Mouse (Mus musculus) embryo, embryonic 9.5 days (tissue): ENCODE results near the gene Cyb5b.

Source experiments
- DNase-seq: peaks from one replicate; pipeline ENCODE4 v3.0.0-alpha.2; 2017; ENCODE audit errors: extremely low spot score

The Cyb5b gene

GRCm38 (mm10) chr8:107130028-107130427 is 20.4 kb upstream of the Cyb5b start:
- no peak for DNase-seq

DNA sequence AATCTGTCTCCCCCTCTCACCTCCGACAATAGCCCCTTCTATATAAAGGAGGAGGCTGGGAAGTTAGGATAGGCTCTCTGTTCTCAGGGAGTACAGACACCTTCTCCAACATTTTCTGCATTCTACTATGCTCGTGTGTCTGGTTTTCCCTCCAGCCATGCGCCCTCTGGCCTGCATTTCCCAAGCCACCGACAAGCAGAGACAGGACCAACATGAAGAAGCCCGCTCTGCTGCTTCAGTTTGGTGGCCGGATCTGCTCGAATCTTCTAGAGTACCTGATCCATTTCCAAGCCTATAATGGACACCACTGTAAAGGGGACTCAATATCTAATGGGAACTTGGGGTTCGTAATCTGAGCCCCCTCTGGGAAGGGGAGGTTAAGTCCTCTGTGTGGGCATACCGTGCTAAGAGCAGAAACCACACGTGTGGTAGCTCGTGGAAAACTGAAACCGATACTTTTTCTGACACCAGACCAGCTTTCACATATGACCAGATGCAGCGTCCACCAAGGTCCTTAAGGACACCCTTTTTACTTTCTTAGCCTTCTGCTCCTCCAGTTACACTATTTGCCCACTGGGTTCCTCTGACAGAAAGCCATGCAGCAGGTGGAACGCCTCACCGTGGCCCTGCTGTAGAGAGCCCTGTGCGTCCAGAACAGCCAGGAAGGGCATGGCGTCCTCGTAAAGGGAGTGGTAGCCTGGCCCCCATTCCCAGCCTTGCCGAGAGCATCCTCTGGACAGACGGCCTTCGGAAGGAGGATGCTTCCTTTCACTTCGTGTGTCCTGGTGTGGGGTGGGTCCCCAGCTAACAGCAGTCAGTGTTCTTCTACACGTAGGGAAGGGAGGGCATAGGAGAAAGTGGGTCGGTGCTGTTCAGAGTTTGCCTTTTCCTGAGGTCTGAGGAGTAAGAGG is 17.6 kb upstream of the Cyb5b start:
- DNase-seq: no peak

DNA sequence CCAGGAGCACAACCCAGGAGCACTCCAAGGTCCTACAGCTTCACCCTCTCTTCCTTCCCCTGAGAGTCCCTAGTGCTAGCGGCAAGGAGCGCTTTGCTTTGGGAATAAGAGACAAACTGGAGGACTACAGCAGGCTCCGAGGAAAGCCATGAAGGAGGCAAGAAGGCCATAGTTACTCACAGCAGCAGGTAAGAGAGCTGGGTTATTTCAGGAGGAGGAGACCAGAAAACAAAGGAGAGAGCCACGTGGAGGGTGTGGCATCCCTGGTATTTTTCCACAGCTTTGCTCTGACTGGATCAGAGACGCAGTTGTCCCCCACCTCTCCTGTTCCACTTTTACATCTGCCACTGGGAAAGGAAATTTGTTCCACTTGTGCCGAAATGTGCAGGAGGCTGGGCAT is 16.6 kb upstream of the Cyb5b start:
- no peak for DNase-seq

- peak; percentile 39 for DNase-seq
Observed at GRCm38 (mm10) chr8:107136003-107136612, 14.3 kb upstream of the Cyb5b start.

DNA sequence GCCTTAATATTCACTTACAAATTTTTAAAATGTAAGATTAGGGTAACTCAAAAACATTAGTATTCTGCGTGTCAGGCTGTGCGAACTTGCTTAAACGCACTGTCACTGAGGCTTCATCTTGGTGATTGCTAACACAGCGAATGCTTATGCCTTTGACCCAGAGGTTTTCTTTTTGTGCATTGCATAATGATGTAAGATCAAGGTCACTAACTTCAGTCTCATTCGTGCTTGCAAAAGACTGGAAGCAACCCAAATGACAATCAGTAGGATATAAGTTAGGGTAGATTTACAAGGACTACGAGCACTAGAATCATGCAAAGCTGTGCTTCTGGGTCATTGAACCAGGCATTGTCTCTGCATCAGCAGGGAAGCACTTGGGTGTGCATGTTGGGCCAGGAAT is 12.8 kb upstream of the Cyb5b start:
- DNase-seq: no peak

- no peak for DNase-seq
Observed at GRCm38 (mm10) chr8:107138338-107138737, 12.1 kb upstream of the Cyb5b start.

DNA sequence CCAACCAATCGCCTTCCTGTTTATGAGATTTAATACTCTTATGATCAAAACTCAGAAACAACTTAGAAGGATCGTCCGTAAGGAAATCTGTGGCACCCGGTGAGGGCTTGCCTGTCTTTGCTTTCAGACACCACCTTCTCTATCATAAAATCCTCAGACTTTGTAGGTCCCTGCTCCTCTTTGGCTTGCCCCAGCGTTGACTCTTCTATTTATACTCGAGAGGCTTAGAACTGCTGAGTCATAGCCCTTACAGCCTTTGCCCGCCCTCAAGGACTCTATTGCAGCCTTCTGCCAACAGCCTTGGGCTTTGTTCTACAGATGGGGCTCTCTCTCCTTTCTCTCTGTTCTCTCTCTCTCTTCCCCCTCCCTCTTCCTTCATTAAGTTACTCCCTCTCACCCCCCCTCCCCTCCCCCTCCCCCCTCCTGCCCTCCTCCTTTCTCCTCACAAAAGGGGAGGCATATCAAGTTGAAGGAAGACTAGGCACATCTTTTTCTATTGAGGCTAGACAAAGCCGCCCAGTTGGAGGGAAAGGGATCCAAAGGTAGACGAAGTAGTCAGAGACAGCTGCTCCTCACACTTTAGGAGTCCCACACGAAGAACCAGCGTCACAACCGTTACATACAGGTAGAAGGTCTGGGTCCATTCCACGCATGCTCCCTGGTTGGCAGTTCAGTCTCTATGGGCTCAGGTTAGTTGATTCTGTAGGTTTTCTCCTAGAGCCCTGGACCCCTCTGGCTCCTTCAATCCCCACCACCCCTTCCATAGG is 10.6 kb upstream of the Cyb5b start:
- no peak for DNase-seq

- DNase-seq: no peak
Observed at GRCm38 (mm10) chr8:107142539-107142938, 7.9 kb upstream of the Cyb5b start.

DNA sequence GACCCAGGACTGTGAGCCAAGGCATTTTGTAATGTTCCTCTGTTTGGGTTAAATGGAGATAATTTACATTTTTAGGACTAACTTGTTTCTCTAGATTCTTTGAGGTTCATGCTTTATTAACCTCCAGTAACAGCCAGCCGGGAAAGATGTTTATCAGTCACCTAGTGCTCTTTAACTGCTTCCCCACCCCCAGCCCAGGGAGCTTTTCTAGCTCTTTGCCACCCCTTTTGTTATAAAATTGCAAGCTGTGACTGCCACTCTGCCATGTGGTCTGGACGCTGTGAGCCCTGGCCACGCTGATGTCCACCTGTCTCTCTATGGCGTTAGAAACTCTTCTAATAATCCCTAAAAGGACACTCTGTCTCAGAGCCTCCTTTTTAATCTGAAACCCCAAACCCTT is 6.9 kb upstream of the Cyb5b start:
- no peak for DNase-seq

DNA sequence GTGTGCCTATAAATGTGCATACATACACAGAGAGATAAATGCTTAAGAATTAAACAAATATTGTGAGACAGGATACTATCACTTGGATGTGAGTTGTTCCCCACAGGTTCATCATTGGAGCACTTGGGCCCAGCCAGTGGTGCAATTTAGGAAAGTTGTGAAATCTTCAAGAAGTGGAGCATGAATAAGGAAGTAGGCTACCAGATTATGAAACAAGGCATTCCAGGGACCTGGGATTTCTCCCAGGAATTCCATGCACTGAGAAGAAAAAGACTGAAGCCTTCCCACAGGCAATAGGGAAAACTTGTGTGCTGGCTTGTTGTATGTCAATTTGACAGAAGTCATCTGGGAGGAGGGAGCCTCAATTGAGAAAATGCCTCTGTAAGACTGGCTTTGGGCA is 4.3 kb upstream of the Cyb5b start:
- DNase-seq: no peak

DNA sequence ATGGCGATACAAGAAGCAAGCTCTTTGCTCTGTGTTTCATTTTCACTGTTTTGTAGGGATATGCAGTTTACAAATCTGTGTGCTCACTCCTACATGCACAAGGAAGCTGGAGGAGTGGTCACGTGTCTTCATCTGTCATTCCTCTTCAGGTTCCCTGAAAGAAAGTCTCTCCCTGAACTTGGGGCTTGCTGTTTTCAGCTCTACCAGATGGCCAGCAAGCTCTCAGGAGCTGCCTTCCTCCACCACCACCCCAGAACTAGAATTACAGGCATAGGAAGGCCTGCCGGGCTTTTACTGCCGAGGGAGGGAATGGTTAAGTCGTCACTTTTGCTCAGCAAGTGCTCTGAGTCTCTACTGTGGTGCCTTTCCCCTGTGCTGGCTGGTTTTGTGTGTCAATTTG is 1.6 kb upstream of the Cyb5b start:
- DNase-seq: no peak

DNA sequence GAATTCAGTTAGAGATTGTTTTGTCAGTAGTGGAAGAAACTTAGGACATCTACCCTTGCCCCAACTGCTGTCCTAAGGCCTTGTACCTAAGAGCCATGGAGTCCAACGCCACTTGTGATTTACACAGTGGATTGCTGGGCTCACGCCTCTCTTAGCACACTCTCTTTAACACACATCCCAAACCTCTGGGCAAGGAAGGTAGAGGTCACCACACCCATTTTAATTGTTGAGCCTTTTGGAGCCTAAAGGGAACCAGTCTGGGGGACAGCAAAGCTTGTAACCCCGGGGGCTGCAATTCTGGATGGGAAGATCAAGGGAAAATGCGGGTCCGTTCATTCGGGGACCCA is 410 bp upstream of the Cyb5b start:
- DNase-seq: no peak

- no peak for DNase-seq
Observed at GRCm38 (mm10) chr8:107151212-107151920, 926 bp downstream of the Cyb5b start.

DNA sequence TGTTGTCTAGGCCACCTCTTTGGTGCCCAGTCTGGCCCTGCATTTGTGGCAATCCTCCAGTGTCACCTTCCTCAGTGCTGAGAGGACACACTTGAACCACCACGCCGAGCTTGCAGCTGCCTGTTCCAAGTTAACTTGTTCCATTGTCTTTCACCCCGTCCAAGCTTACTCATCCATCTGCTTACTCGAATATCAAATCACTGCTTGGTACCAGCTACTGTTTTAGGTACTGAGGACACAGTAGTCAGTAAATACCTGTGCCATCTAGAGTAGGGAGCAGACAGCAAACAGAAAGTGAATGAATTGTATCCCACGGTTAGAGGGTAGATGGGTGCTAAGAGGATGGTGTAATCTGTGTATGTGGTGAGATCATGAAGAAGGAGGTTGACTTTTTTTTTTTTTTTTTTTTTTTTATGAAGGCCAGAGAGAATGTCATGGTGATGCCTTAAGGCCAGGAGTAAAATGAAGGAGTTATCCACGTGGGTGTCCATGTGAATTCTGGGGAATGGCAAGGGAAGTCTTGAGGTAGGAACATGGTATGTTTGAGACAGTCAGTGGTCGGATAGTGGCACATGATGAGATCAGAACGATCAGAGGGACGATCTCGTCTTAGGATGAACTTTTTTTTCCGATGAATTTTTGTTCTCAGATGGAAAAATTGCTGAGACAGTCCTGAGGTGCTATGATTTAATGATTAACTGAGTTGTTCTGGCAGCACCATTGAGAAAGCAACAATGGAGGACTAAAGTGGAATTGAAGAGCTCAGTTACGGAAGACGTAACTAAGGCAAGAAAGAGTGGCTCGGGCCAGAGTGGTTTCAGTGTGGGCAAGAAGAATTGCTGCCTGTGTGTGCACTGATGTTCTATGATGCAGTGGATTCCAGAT is 3.1 kb downstream of the Cyb5b start:
- no peak for DNase-seq

DNA sequence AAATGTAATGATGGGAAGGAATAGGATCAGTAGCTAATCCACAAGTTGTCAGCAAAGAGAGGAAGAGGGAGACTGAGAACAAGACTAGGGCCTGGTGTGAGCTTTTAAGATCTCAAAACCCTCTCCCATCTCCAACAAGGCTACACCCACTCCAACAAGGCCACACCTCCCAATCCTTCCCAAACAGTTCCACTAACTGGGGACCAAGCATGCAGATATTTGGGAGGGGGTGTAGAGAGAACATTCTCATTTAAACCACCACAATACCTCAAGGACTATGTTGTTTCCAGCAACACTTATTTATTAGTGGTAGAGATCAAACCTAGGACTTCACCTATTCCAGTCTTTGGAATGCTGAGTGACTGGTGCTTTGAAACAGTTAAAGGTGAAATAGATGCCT is 6.4 kb downstream of the Cyb5b start:
- no peak for DNase-seq

GRCm38 (mm10) chr8:107157836-107158235 is 7.4 kb downstream of the Cyb5b start:
- DNase-seq: no peak

- DNase-seq: no peak
Observed at GRCm38 (mm10) chr8:107158890-107159289, 8.4 kb downstream of the Cyb5b start.

- no peak for DNase-seq
Observed at GRCm38 (mm10) chr8:107164251-107164773, 13.9 kb downstream of the Cyb5b start.

- no peak for DNase-seq
Observed at GRCm38 (mm10) chr8:107165745-107166144, 15.3 kb downstream of the Cyb5b start.

GRCm38 (mm10) chr8:107167848-107168247 is 17.4 kb downstream of the Cyb5b start:
- no peak for DNase-seq

DNA sequence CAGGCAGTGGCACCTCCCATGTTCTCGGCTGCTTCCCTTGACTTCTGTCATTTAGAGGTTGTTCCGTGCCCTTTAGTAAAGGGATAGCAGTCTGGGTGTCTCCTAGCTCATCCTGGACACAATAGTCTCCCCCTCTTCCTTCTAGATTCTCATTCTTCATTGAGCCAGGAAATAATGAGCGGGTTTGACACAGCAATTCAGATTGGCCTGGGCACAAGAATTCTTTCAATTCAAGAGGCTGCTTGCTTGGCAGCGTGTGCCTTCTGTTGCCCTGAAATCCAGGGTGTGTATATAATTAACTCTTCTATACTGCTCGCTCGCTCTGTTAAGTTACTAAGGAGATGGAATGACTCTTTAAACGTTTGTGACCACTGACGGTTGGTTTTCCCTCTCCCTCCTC is 21.7 kb downstream of the Cyb5b start:
- no peak for DNase-seq
